Mouse (Mus musculus) hindlimb bud, embryonic 11.5 days (tissue): ENCODE measurements around the gene Fxyd4.

Experiments used
- DNase-seq: peaks from one replicate; pipeline ENCODE4 v3.0.0-alpha.2; 2012; ENCODE audit warnings: low read depth, low spot score; ENCODE audit errors: extremely low spot score

Gene Fxyd4

GRCm38 (mm10) chr6:117918043-117918442 is 19.4 kb downstream of the Fxyd4 start:
- no peak for DNase-seq

GRCm38 (mm10) chr6:117917576-117917975 is 19.9 kb downstream of the Fxyd4 start:
- DNase-seq: no peak

- peak; percentile 50 for DNase-seq
These were observed 20.6 kb downstream of the Fxyd4 start for GRCm38 (mm10) chr6:117916737-117917426.

- no peak for DNase-seq
These were observed 21.2 kb downstream of the Fxyd4 start for GRCm38 (mm10) chr6:117916205-117916736.

- DNase-seq: no peak
These were observed 23.0 kb downstream of the Fxyd4 start for GRCm38 (mm10) chr6:117914541-117914940.

- DNase-seq: no peak
These were observed 27.3 kb downstream of the Fxyd4 start for GRCm38 (mm10) chr6:117910120-117910661.

GRCm38 (mm10) chr6:117908424-117908900 is 29.0 kb downstream of the Fxyd4 start:
- no peak for DNase-seq

GRCm38 (mm10) chr6:117907979-117908355 is 29.5 kb downstream of the Fxyd4 start:
- DNase-seq: no peak

- no peak for DNase-seq
These were observed 30.1 kb downstream of the Fxyd4 start for GRCm38 (mm10) chr6:117907301-117907978.

- DNase-seq: peak; percentile 75
These were observed 30.8 kb downstream of the Fxyd4 start for GRCm38 (mm10) chr6:117906590-117907271.

GRCm38 (mm10) chr6:117906015-117906531 is 31.4 kb downstream of the Fxyd4 start:
- DNase-seq: no peak

GRCm38 (mm10) chr6:117905260-117905930 is 32.1 kb downstream of the Fxyd4 start:
- no peak for DNase-seq

GRCm38 (mm10) chr6:117903836-117904235 is 33.7 kb downstream of the Fxyd4 start:
- no peak for DNase-seq

- no peak for DNase-seq
These were observed 34.9 kb downstream of the Fxyd4 start for GRCm38 (mm10) chr6:117902556-117902955.

- DNase-seq: no peak
These were observed 35.7 kb downstream of the Fxyd4 start for GRCm38 (mm10) chr6:117901510-117902402.

GRCm38 (mm10) chr6:117900126-117901080 is 37.1 kb downstream of the Fxyd4 start, which contains the start of gene Hnrnpf:
TSS of gene Hnrnpf (plus strand) at chr6:117900324.
- DNase-seq: no peak

GRCm38 (mm10) chr6:117897800-117898199 is 39.7 kb downstream of the Fxyd4 start:
- no peak for DNase-seq

- DNase-seq: no peak
These were observed 44.1 kb downstream of the Fxyd4 start for GRCm38 (mm10) chr6:117893435-117893834.
